Mouse (Mus musculus) bone marrow macrophage, adult 2 months (primary cell): Measurements from ENCODE around the gene Slc26a3. TPM values are rescaled to one million over a fixed set of nuclear protein-coding genes. Genes with fewer than 3 reads are reported as not detected.

Experiments
- H3K27ac ChIP-seq: 2 replicates; pipeline ENCODE4 v1.5.1; 2012; ENCODE audit warnings: low read depth, low read length; ENCODE audit not compliant: insufficient read depth
- H3K4me1 ChIP-seq: 2 replicates; pipeline ENCODE4 v1.6.1; 2012; ENCODE audit warnings: low read length; ENCODE audit not compliant: control insufficient read depth, insufficient read depth
- H3K4me3 ChIP-seq: 2 replicates; pipeline ENCODE4 v1.5.1; 2012; ENCODE audit warnings: mild to moderate bottlenecking, low read length, moderate library complexity; ENCODE audit not compliant: insufficient read depth
- CTCF ChIP-seq: IDR thresholded peaks from 2 replicates; pipeline ENCODE4 v1.5.1; 2012; ENCODE audit warnings: low read depth, mild to moderate bottlenecking, low read length, moderate library complexity
- POLR2A ChIP-seq: IDR thresholded peaks from 2 replicates; pipeline ENCODE4 v1.6.1; 2012; ENCODE audit warnings: mild to moderate bottlenecking, low read depth, low read length, borderline replicate concordance
- polyA plus RNA-seq: library from polyadenylated mRNA; stranded (reverse); fragments of >200 nt; gene quantifications from 2 replicates; pipeline ENCODE4 v1.2.4, GENCODE M21; 2012; ENCODE audit not compliant: missing spikeins, insufficient read depth, insufficient read length

Gene Slc26a3
- not detected in 2 replicates for polyA plus RNA-seq

DNA sequence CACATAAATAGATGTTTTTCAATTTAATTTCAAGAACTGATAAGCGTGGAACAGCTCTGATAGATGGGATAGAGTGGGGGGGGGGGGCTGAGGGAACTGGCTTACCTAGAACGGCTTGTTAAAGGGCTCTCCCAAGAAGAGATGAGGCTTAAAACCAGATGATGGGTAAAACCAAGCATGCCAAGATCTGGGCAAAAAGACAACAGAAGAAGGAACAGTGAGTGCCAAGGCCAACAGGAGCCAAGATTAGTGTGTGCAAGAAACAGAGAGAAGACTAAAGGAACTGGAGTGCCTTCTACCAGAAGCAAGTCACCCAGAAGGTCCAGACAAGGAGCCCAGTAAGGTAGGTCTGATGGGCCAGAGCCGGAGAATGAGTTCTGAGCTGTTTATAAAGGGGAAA is at the start of gene Slc26a3:
TSS of gene Slc26a3 (plus strand) at position 301 of the 400 bp plus-strand sequence.
- no peak within 1 kb of the TSS for H3K4me3 ChIP-seq
- TF ChIP-seq POLR2A (no peak), CTCF (no peak)
- no peaks in the 10 kb centered on the region for H3K4me1 ChIP-seq
- H3K27ac ChIP-seq, result no peak within 1 kb of the TSS

DNA sequence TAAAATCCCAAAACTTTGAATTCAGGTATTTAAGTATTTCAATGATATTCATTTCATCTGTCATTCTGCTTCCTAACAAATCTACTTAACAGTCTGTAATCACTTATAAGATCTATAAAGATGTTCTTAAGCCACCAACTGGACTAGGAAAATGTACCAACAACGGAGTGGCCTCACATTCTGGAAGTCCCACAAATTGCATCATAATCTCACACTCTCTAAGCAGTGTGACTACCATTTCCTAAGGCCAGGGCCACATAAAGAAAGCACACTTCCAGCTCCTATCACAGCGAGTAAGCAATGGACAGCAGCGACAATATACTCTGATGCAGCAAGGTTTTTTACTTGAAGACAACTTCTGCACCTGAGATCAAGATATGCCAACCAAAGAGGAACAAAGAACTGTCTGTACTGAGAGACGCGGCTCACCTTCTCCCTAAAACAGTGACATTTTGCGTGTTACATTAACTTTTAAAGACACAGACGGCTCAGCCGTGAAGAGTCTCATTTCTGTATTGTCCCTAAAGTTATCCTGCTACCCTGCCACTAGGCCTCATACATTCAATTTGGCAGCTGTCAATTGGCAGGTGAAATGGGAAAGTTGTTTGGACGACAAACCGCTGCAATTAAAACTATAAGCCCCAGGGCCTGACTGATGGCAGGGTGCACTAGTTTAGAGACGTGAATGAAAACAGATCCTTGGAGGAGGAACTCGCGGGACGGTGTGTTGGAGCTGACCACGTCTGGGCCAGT is 40.3 kb upstream of the Slc26a3 start:
- Histone ChIP-seq H3K27ac (peak overlapping the region; percentile 52; the same call in 1 of the 2 replicates), H3K4me1 (peaks cover 3% of the 10 kb centered on the region), H3K4me3 (peak overlapping the region; percentile 84)
- no peak for TF ChIP-seq POLR2A
- TF ChIP-seq CTCF, result no peak

GRCm38 (mm10) chr12:31350944-31351928 is 39.4 kb upstream of the Slc26a3 start, which contains the start of gene Dld:
Gene Dld (minus strand): TSS chr12:31351453.
- TF ChIP-seq POLR2A (peak; percentile 51; the same call in 1 of the 2 replicates), CTCF (no peak)
- Histone ChIP-seq H3K27ac (peak within 1 kb of the TSS; percentile 52), H3K4me3 (peak within 1 kb of the TSS; percentile 84), H3K4me1 (peaks cover 3% of the 10 kb centered on the region)

DNA sequence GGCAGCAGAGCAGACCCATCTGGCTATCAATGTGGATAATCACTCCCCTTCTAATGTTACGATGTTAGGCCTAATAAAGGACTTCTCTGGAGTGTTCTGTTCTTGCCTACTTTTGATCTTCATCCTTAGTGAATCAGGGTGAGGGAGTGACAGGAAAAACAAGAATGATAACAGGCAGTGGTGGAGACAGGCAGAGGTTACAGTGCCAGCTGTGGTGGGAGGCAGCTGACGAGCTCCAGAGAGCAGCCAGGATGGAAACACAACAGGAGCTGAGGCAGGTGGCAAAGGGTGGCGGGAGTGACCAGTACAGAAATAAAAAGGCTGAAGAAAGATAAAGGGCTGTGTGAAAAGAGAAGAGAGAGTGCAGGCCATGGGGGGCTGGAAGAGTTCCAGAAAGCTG is 24.2 kb upstream of the Slc26a3 start:
- H3K4me3 ChIP-seq, result no peak overlapping the region
- H3K4me1 ChIP-seq, result no peaks in the 10 kb centered on the region
- H3K27ac ChIP-seq, result no peak overlapping the region
- TF ChIP-seq POLR2A (no peak), CTCF (no peak)

- no peaks in the 10 kb centered on the region for H3K4me1 ChIP-seq
- H3K4me3 ChIP-seq, result no peak overlapping the region
- H3K27ac ChIP-seq, result no peak overlapping the region
- no peak for TF ChIP-seq POLR2A
- no peak for TF ChIP-seq CTCF
These were observed 22.9 kb upstream of the Slc26a3 start for GRCm38 (mm10) chr12:31367721-31368120.

- H3K4me3 ChIP-seq, result no peak overlapping the region
- H3K4me1 ChIP-seq, result no peaks in the 10 kb centered on the region
- TF ChIP-seq CTCF (no peak), POLR2A (no peak)
- no peak overlapping the region for H3K27ac ChIP-seq
These were observed 21.6 kb upstream of the Slc26a3 start for GRCm38 (mm10) chr12:31369118-31369517.

DNA sequence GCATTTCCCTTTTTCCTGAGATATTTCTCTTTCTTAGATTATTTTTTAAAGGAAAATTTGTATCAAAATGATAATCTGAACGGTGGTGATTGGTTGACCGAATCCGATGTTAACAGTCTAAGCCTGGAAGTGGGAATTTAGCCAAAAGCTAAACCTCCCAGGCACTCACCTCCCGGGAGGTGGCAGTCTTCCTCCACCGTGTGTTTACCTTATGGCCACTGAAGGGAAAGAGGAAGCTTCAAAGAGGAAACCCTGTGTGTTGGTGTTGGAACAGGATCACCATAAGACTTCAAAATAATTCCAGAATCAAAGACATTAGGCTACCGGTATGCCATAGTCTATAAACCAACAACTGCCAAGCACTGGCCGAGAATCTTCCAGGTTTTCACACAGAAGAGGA is 21.0 kb upstream of the Slc26a3 start:
- Histone ChIP-seq H3K4me3 (no peak overlapping the region), H3K4me1 (no peaks in the 10 kb centered on the region), H3K27ac (no peak overlapping the region)
- no peak for TF ChIP-seq POLR2A

DNA sequence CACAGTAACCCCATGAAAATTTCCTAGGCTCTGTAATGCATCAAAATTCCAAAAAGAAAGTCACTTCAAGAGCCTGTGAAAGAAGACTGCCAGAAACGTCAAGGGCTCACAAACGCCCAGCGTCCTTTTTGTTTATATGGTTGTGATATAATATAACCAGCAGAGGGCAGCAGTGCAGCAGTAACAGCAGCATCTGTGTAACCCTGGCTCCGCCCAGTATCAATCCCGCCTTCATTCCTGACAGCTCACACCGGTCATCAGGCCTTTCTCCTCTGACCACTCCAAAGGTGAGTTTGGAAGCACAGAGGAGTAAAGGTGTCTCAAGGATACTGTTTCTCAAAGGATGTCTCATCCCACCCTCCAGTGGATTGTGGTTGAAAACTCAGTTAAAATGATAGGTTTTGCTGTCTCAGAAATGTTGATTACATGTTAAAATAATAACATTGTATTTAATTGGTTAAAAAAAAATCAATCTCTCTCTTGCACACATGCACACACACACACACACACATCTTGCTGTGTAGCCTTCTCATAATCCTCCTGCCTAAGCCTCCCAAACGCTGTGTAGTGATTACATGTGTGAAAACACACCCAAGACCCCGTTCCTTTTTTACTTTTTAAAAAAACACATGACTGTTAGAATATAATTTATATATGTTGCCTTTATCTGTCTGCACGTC is 15.9 kb upstream of the Slc26a3 start:
- Histone ChIP-seq H3K4me3 (no peak overlapping the region), H3K27ac (no peak overlapping the region), H3K4me1 (no peaks in the 10 kb centered on the region)
- TF ChIP-seq POLR2A (no peak), CTCF (peak; percentile 79)

DNA sequence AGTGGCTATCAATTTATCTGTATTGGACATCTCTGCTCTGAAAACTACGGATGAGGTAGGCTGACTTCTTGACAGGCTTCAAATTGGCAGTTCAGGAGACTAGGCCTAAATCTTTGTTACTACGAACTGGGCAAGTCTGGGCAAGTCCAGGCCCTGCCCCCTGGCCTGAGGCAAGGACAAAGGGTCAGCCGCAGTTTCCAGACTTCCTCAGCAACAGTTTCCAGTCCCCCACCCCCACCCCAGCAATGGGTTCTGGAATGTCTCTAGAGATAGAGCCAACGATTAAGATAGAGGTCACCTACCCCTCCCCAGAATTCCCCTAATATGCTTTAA is 15.4 kb upstream of the Slc26a3 start:
- Histone ChIP-seq H3K27ac (no peak overlapping the region), H3K4me3 (no peak overlapping the region), H3K4me1 (no peaks in the 10 kb centered on the region)
- TF ChIP-seq POLR2A (no peak), CTCF (no peak)
